Mouse (Mus musculus) gastrocnemius, postnatal 25 days (tissue): ENCODE measurements at regions not wholly inside any gene's neighbourhood (a gene's known extent, or its start where the extent isn't known, plus 50 kb on each side); places are given as distances from the start of the nearest gene placed in this dataset.

Experiments used
- DNase-seq: peaks from one replicate; pipeline ENCODE4 v3.0.0; 2022

DNA sequence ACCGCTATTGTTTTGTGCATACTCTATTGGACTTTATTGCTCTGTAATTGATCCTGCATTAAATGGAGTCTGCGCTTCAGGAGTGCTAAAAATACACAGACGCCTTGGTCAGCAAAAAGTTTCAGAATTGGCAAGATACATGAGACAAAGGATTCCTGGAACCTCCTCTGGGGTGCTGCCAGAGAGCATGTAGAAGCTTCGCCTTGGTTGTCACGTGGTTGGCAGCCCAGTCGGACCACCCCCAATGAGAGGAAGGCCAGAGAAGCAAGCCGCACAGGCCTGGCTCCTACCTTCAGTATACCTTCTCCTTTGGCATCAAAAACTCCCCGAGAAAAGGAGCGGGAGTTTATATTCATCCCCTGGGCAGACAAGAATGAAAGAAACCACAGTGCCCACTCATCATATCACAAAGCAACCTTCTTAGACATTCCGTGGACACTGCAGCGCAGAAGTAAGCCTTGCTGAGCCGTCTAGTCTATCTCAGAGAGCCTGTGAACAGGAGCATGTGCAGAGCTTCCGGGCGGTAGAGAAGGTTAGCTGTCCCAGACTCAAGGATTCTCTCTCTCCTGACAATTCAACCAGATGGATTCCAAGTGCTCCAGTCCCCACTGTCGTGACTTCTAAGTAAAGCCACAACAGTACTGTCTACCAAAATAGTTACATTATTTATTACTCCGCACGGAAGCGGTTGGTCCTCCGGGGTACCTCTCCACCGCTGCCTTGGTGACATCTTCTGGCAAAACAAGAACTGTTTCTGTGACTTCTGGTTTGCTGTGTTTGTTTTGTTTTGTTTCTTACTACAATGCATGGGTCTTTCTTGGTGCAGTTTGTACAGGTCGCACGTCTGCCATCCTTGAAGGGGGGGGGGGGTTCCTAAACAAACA, 85.6 kb upstream of the Myo10 start:
- DNase-seq = no peak

DNA sequence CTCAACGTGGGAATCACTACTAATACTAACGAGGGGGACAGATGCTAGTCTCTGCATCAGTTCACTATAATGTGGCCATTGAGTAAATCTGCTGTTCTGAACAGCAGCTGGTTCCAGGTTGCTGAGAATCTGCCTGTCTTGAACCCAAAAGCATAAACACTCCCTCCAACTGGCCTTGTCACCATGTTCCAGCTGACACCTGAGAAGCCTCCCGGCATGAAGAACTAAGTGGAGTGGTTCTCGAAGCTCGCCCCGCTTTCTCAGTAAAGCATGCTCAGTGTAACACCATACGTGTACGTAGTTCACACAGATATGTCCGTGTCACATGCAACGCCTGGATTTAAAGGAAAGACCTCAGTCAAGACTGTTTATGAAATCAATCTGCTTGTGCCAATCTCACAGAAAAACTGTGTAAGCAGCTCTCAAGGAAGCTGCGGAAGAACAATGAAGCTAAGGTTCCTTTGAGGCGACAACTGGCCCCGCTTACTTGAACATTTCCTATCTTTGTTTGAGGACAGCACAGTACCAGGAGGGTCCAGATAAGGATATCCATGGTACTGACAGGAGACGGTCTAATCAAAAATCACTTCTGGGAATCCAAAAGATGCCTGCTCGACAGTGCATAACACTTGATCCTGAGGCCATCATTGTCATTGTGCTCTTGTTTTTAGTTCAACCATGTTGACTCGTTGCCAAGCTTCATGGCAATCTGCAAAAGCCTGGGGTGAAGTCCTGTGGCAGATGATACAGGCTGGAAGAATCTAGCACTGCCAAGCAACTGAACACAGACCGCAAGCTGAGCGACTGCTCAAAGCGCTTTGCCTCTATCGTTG, 82.8 kb upstream of the Myo10 start:
- DNase-seq = no peak

DNA sequence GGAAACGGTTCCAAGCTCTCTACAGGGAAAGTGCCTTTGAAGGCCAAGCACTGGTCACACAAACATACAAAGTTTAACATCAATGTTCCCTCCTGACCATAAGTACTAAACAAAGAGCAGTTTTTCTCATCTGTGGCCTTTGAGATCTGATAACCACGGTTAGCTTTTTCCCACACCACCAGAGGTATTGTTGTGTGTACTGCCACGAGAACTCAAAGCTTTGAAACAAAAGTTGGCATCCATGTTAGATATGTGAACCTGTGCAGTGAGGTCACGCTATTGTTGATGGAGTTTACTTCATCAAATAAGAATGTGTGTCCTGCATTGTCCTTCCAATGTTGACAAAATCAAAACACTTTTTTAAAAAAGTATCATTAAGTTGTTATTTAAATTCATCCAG, 79.9 kb upstream of the Myo10 start:
- no peak for DNase-seq

DNA sequence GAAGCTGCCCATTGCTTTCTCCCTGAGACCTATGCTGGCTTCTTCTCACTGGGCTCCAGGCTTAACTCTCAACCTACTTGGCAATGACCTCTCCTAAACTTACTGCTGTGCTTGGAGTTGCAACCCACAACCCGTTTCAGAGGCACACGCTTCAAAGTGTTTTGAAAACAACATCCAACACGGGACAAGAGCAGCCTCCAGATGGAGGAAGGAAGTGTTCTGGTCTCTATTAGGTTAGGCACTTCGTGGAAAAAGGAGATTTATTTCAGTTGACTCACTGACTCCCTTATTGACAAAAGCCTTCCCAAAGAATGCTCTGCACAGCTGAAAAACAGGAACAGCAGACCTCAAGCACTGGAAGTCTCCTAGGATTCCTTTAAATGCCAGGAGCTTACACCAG, 76.1 kb upstream of the Myo10 start:
- DNase-seq = no peak

DNA sequence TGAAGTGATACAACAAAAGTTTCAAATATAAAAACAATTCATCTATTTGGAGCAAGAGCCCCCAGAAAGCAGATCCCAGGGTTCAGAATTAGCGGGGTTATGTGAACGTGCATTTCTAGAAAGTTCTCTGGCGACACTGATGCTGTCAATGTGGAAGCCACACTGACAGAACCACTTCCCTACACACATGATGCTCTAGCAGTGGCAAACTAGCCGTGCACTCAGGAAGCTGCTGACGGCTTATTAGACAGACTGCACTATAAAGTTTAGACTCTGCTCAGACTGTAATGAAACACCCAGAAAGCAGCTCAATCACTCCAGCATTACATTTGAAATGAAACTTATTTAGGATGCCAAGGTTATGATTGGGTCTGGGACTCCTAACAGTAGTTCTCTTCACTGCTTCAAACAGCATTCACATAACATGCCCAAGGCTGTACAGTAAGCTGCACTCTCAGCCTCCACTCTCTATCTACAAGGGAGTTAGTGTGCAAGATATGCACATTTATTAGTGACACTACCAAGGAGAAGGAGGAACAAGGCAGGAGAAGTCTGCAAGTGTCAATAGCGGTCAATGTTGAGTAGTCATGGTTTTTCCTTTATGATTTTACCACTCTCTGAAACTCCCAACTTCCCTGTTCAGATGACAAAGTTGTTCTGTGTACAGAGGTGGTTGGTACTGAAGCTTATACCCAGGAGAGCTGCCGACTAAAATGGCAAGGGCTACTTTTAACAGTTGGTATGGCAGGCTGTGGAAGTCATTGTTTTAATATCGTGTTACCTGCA, 71.9 kb upstream of the Myo10 start:
- DNase-seq = no peak

DNA sequence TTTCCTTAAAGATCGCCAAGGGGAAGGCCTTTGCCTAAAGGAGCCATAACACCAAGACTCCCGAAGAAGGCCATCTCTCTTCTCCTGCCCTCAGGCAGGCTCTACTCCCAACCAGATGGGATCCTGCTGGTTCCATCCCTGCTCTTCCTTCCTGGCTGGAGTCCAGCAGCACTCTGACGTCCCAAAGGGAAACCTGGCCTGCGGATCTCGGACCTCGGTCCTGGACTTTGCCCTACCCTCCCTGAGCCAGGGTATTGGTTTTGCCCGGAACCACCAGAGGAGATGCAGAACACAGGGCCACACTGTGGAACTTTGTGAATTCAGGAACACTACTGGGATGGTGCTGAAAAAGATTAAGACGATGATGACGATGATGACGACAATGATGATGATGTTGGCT, 67.4 kb upstream of the Myo10 start:
- no peak for DNase-seq

DNA sequence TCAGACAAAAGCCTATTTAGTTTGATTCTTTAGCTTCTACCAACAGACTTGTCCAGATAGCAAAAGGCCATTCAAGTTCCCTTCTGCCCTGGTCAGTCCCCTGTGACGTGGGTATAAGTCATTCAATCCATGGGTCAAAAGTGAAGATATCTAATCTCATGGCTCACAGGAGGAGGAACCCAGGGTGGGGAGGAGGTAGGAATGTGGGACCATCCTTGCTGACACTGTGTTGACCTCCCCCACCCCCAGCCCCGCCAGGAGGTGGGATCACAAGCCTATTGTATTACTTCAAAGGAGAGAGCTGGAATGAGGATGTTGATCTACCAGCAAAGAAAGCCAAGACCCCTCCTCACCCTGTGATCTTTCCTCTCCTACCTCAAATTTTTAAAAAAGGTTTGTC, 66.5 kb upstream of the Myo10 start:
- DNase-seq = no peak

DNA sequence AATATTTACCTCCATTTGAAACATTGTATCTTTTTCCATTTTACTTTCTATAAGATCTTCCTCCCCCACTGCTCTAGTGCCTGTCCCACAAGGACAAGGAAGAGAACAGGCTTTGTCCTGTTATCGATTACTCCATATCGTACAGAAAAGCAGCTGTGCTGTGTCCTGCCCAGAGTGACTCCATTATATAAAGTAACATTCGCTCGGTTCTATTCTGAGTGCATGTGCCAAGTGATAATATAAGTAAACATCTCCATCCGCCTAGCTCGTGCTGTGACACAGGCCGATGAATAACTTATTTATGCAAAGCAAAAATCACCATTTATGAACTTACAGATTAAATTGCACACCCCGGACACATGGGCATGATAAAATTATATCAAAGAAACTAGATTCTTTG, 64.8 kb upstream of the Myo10 start:
- DNase-seq = no peak

DNA sequence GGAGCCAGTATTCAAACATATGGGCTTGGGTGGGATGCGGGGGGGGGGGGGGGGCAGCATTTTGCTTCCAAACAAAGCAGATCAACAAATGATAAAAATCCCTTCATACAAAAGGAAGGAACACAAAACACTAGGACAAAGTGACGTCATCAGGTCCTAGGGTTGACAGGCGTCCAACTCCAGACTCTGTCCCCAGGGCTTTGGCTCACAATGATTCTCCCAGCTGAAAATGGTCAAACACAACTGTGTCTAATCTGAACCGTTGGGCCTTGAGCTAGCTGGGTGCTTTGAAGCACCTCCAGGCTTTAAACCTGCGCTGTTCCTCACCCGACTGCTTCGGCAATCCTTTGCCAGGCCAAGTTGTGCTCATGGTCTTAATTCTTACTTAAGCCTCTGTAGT, 64.1 kb upstream of the Myo10 start:
- no peak for DNase-seq

DNA sequence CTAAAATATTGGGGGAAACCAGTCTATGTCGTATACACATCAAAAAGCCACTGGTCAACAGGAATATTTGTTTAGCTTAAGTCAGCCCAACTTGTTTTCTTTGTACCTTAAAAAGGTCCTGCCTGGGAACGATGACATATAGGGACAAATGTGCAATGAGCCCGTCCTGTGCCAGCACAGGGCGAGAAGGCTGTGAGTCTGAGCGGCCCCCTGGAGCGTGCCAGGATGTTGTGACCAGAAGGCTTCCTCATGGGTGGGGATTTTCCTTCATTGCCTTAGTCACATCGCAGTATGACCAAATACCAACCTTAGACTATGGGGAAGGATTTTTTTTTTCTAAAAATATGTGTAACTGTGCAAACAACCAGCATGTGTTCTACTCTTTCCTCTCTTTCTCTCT, 58.7 kb upstream of the Myo10 start:
- DNase-seq = no peak

DNA sequence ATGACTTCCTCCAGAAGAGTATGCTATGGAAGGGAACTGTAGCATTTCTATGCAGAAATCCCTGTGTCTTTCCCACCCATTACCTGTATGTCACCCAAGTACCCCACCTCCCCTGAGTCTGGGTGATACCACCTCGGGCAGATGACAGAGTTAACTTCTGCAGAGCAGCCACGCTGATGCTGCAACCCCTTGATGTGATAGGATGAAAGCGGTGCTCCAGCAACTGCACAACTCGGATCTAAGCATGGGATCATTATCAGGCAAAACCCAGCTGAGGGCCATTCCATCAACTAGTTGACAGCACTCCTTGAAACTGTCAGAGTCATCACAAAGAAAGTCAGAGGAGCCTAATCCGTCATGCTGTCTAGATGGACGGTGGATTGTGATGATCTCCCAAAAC, 49.8 kb upstream of the Myo10 start:
- no peak for DNase-seq
